Mouse (Mus musculus): ENCODE measurements around the gene G6pdx. TPM values are rescaled to one million over a fixed set of nuclear protein-coding genes. Genes with fewer than 3 reads are reported as not detected.

Gene G6pdx
- 10 to 100 TPM; 25.4 to 32.9 (median 31.4) TPM for polyA plus RNA-seq (2017; shearing (Covaris generic))

DNA sequence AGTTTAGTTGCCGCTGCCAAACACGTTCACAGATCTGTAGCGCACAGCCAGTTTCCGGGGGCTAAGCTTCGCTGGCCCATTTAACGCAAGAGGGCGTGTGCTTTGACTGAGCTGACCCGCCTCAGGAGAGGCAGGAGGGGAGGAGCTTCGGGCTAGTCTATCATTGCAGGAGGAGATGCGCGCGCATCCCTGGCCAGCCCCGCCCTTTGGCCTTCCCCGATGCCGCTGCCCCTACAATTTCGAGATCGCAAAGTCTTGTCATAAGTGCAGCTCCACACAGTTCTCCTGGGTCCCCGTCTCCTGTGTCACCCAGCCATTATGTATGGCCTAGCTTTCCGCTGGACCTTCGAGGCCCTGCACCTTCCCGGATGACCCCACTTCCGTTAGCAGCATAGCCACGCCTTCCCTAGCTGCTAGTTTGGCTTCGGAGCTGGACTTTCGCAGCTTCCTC, at the start of gene G6pdx:
Gene G6pdx (minus strand): TSS at position 369 of the 451 bp plus-strand sequence.
- peak; percentile 79 for ATAC-seq

DNA sequence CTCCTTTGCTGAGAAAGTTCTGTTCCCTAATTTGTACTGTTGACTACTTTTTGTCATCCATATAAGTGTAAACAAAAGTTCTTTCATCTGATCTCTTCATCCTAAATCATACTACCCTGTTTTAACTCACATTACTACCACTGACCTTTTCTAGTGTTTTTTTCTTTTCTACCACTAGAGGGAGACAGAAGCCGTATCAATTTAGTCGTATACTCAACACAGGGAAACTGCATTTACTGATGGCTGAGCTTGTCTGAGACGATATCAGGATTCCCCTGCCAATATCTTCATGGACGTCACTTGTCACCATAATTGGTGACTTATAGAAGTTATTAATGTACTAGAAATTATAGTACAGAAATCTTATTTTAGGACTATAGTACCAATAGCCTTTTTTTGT, 23.8 kb upstream of the G6pdx start:
- ATAC-seq = peak; percentile 41

DNA sequence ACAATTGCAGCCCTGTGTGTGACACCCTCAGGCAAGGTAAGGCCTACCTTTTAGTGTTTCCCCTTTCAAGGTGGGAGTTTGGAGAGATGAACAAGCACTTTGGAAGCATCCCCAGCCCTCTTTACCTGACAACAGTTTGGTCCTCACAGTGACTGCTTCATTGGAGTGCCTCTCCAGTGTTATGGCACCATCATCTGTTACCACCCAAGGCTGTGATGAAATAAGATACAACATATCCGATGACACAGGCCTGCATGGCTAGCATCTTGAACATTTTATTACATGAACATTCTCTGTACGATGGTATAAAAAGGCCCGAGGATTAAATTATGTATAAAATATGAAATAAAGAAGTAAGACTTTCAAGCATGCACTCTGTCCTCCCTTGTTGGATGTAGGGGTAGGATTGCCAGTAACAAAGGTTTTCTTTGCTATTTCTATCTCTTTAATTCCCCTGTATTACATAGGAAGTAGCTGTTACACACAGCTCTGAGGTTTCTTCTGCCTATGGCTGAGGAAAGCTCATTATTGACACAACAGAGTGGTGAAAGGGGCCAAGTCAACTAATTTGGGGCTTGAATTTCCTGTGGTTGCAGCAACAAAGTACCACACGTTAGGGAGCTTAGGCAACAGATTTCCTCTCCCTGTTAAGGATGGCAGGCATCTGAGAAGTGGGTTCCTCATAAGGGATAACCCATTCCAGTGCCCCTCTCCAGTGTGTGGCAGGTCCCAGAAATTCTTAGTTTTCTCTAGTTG, 22.3 kb upstream of the G6pdx start:
- no peak for ATAC-seq

DNA sequence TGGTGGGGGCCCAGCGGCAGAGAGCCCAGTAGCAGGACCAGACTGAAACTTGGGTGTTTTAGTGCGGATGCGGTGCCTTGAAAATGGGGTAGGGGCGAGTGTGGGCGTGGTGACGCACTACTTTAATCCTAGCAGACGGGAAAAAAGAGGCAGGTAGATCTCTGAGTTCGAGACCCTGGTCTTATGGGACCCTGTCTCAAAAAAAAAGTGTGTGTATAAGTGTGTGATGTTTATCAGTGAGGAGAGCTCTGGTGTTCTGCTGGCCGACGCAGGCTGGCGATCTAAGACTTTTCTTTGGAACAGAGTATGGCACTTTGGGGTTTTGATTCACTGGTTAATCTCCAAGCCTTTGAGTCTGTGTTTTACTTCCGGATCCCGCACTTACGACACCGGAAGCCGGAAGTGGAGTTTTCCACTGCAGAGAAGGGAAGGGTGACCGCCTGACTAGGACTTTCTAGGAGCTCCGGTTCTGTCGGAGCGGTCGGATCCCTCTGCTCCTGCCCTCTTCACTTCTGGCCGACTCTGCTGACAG, 362 bp upstream of the G6pdx start:
- ATAC-seq = peak; percentile 71

DNA sequence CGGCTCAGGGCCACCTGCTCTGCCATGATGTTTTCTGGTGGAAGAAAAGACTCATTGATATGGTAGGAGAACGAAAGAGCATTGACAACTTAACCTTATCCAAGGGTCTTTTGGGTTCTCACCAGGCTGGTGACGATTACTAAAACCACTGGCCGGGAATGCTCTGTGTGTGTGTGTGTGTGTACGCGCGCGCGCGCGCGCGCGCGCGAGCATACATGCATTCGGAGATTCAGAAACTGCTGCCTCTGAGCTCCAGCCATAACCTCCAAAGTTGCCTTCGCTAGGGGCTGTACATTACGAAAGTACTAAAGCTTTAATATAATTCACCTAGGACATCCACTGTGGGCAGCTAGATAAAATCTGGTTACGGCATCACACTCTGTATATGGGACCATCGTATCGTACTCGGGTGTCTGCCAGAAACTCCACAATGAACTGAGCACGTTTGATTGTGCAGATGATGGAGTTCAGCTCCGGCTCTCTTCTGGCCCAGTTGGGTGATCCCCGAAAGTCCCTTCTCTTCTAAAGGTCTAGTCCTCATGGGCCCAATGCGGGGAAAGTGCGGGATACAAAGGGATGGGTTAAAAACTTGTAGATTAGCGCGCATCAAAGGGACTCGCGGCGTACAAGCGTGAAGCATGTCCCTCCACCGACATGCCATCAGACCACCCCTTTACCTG, 708 bp downstream of the G6pdx start:
- no peak for ATAC-seq

DNA sequence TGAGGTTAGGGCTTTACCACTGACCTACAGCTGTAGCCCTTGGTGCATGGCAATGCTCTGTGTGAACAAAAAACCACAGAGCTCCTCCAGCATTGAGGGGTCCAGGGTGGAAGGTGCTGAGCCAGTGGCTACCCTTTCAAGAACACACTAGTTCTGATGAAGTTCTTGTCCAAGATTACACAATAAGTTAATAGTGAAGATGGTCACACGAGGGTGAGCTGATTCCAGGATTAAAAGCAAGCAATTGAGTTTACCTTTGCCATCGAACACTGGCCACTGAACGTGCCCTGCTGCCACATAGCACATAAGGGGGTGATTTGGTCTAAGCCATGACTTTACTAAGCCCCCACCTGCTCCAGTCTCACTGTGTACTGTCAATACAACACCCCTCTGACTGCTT, 1.9 kb downstream of the G6pdx start:
- ATAC-seq = no peak

DNA sequence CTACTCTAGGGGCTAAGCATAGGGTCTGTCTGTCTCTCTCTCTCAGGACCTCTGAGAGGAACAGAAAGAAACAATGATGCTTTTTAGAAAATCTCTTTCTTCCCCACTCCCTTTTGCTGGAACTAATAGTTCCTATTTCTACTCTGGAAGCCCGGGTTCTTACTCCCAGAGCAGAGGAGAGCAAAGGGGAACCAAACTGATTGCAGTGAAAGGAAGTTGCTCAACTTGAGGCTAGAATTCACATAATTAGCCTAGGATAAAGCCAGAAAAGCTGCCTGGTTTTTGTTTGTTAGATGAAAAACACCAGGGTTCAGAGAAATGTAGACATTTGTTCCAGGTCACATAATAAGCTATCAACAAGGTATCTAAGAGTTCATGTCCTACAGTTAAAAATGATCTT, 2.7 kb downstream of the G6pdx start:
- no peak for ATAC-seq

DNA sequence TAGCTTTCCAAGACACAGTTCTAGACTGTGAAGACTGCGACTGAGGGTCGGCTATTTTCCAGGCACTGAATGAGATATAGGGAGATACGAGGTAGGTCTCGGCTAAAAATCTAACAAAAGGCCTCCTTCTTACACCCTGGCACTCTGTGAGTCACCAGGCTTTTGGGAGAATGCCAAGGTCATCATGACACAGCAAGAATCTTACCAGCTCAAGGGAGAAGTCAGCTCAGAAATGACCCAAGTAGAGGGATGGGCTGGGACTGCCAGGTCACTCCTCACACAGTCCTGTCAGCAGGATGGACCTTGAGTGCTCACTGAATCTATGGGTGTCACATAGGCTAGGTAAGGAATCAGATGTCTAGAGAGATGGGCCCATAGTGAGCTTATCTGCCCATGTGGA, 3.8 kb downstream of the G6pdx start:
- no peak for ATAC-seq

DNA sequence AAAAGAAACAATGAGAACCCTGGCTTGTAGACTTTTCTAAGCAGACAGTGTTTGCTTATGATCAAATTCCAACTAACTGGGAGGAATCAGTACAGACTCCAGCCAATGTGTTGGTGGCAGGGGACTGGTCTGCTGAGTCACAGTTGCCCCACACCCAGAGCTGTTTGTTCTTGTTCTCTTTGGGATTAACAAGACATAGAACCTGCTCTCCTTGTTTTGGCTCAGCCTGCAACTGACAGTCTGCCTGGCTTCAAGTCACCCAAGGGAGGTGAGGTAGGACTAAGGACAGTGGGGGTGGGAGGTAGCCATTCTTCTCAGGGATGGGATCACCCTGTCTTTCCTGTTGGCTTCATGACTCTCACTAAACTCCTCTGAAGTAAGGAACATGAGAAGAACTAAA, 4.6 kb downstream of the G6pdx start:
- ATAC-seq = no peak

DNA sequence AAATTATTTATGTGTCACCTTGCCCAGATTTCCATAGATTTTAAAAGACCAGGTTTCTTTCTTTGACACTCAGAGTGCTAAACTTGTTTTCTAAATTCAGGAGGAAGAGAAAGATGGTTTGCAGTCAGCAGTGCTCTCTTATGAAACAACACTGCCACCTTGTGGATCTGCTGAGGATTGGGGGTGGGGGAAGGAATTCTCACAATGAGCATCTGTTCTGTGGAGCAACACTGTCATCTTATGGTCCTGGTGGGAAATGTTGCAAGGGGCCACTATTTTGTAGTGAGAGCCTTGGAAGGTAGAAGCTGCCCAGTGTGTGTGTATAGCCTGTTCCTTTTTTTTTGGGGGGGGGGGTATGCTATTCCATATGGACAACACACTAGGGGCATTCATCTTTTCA, 15.6 kb downstream of the G6pdx start:
- ATAC-seq = peak; percentile 85

DNA sequence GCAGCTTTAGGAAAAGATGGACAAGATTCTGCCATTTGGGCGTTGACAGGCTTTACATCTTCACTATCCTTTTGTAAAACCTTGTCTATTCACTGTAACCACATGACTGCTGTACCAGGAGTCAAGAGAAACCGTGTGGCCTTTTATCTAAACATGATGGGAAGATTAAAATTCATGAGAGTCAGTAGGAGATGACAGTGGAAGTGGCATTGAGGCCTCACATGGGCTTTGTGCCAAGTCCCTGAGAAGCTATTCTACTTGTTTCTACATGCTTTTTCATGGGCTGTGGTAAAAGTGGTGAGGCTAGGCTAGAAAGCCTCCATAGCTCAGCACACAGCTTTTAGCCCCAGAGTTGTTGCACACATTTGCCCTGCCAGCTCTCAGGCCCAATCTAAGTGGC, 20.7 kb downstream of the G6pdx start:
- no peak for ATAC-seq

DNA sequence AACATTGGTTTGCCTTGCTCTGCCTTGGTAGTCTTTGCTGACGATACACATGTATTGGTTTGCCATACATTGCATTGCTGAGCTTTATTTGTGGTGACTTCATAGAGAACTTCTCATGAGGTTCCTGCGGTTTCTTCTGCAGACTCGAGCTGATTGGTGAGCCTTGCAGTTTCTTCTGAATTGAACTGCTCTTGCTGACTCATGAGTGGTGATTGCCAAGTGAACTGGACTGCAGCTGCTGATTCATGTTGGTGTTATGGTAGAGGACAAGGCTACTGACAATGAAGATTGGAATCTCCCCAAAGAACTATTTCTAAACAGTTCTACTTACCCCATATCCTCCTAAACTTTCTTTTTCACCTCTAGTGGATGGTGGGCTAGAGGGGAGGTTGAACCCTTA, 28.9 kb downstream of the G6pdx start:
- no peak for ATAC-seq

DNA sequence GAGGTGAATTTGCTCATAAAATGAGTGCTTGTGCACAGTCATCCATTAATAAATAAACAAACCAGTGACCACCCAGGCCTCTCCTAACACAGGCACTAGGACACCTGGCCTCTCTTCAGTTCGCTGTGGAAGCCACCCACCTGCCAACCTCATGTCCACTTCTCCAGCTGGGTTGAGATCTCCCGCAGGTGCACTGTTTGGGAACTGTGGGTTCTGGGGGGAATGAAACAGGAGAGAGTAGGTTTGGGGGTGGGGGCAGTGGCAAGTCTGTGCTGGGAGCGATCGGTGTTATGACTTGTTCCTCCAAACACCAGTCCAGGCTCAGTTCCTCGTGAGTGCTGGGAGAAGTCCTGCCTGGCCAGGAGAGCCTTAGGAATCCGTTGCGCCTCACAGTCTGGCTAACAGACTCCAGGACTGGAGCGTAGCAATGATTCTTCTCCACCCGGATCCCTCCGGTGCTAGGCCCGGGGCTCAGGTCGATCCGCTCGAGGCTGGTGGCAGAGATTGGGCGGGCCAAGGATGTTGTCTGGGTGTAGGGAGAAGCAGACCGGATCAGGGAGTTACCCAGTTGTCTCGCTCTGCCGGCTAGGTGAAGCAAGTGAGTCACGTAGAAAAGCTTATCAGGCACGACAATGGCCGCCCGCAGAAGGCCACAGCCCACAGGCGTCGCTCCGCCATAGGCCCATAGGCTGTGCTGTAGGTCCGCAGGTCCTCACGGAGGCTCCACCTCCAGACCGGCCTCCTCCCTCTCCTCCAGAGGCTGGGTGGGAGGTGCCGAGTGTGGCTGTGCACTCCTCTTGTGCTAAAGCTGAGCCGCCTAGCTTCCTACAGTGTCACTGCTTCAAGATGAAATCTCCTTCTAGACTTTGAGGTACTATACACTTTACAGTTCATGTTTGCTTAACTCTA, 36.2 kb downstream of the G6pdx start, which contains the start of the genes Fam3a and Ikbkg:
Gene Fam3a (minus strand): TSS at position 738 of the 909 bp plus-strand sequence.
Gene Ikbkg (plus strand): TSS at position 756 of the 909 bp plus-strand sequence.
- ATAC-seq = peak; percentile 99

DNA sequence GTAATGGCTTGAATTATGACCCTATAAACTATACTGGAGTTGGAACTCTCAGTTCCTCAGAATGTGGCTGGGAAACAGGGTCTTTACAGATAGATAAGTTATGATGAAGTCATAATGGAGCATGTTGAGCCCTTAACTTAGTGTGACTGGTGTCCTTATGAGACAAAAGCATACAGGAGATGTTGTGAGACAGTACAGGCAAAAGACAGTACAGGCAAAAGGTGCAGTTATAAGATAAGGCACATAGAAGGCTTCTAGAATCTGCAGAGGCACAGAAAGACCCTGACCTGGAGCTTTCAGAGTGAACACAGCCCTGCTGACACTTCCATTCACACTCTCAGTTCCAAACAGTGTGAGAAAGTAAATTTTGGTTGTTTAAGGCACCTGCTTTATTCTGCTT, 40.8 kb downstream of the G6pdx start:
- ATAC-seq = no peak

DNA sequence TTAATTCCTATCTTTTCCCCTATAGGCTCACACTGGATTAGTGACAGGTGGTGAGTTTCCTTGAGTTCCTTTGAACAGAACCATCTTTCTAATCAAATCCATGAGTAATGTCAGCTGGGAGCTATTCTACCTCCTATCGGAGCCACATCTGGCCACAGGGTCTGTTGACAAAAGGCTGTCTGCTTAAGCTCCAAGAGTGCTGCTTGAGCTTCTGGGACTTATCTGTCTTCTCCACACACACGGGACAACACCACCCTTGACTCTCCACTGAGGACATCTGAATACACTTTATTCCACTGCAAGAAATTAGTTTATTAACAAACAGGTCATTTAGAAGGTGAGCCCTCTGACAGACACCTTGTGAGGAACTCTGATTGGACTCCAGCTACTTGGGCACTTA, 44.5 kb downstream of the G6pdx start:
- no peak for ATAC-seq

DNA sequence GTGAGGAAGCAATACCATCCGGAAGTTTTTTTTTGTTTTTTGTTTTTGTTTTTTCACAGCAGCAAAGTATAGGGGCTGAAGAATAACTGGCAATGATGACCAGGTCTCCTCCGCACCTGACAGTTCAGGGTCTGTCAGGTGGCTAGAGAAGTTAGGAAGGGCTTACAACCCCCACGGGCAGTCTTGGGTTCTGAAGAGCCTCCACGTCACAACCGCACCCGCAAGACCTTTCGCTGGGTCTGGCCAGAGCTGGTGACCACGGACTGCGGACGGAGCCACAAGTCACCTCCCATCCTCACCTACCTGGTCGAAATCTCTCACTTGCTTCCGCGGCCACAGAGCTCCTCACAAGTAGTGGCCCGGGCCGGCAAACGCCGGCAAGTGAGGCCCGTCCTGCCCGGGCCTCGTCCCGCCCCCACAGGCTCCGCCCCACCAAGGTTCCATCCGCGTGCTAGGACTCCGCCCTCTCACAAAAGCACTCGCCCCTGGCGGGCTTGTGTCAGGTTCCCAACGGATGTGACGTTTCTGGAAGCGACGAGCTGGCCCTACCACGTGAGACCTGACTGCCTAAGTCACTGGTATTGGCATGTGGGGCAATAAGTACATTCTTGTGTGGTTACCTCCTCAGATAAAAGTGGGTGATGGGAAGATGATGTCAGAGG, 56.0 kb downstream of the G6pdx start, which contains the start of the genes Ubl4a and Slc10a3:
Gene Ubl4a (minus strand): TSS at position 331 of the 662 bp plus-strand sequence.
Gene Slc10a3 (minus strand): TSS at position 462 of the 662 bp plus-strand sequence.
- peak; percentile 96 for ATAC-seq

DNA sequence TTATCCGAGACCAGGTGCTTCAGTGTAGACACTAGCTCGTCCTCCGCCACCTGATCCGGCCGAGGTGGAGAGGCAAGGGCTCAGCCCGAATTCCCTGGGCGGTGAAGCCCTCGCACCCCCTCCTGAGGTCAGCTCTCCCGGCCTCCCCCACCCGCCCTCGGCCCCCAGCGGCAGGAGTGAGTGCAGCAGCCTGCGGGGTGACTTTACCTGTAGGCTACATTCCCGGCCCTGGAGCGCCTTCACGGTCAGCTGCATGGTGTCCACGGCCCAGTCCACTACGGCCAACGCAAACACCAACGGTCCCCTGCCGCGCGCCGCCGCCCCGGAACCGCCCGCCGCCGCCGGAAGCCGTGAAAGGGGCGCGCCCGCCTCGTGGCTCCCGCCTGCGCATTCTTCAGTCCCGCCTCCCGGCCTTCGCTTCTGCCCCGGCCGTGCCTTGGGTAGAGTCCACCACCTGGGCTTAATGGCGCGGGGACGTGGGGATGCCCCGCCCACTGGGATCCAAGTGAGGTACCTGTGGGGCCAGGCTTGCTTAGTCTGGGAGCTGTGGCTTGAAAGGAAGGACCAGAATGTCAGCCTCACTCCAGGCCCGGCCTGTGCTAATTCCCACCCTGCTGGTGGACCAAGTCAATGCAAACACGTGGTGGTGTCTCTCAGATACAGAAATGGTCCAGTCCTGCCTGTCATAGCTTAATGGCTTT, 60.6 kb downstream of the G6pdx start:
- ATAC-seq = peak; percentile 65

DNA sequence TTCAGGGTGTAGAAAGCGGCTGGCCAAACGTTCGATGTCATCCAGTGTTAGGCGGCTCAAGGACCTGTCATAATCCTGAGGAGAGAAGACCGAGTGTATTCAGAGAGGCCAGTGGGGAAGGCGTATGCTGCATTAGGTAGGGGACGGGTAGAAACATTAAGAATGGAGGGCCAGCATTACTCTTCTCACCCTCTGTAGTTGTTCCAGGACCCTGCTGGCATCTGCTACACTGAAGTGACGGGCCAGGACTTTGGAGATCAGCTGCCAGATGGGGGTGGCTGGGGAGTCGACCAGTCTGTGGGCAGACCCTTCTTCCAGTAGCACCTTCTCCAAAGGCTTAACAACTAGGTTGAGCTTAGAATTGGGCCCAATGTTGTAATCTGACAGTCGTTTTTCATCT, 61.5 kb downstream of the G6pdx start:
- no peak for ATAC-seq
